Mouse (Mus musculus): ENCODE results near the gene Wwox.

The Wwox gene

GRCm38 (mm10) chr8:114541132-114541531, 101.7 kb downstream of the Wwox start:
- peak; percentile 95 for DNase-seq

GRCm38 (mm10) chr8:114548360-114548759, 108.9 kb downstream of the Wwox start:
- no peak for DNase-seq

GRCm38 (mm10) chr8:114548837-114549236, 109.4 kb downstream of the Wwox start:
- no peak for DNase-seq

DNA sequence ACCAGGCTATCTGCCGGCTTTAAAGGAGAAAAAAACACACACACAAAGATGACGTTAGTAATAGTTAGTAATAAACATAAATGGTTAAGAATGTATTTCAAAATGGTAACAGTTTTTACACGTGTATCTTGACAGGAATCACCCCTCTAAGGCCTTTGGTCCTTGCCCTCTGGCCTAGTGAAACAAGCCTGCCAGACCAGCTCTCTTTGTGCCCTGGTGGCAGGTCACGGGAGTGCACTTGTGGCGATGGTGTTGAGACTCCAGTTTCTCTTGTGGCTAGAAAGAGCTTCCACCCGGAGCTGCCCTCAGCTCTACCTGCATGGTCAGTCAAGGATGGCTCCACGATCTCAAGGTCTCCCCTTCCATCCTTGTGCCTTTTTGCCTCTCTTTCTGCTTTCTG, 110.6 kb downstream of the Wwox start:
- DNase-seq: no peak

GRCm38 (mm10) chr8:114552606-114553005, 113.2 kb downstream of the Wwox start:
- no peak for DNase-seq

DNA sequence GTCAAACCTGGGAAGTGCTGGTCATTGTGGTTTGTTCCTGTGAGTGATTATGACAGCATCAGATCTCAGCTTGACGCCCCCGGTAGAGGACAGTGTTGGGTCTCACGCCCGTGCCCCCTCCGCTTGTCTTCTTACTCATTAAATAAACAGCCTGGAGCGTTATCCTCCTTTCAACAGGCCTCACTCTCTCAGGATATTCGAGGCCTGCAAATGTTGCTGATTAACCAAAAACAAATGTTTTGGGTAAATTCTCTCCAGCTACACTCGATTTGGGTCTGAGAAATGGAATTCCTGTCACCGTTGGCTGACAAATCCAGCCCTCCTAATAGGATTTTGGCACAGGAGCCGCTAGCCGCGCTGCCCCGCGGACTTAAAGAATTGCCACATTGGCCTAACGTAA, 115.5 kb downstream of the Wwox start:
- no peak for DNase-seq

GRCm38 (mm10) chr8:114555491-114556202, 116.2 kb downstream of the Wwox start:
- DNase-seq: no peak

DNA sequence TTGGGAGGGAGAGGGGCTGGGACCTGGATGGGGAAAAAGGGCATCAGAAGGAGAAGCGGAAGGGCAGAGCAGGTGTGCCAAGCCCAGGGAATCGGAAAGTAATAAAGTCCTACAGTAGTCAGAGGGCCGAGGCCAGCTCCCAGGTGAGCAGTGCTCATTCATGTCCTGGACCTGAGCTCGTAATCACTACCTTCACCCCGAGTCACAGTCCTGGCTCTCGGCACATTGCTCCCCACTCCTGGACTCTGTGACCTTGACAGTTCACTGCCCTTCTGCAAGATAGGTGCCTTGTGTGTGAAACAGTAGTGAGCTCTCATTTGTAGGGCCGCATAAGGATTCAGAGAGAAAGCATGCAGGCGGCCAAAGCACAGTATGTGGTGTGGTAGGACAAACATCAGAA, 121.7 kb downstream of the Wwox start:
- no peak for DNase-seq

DNA sequence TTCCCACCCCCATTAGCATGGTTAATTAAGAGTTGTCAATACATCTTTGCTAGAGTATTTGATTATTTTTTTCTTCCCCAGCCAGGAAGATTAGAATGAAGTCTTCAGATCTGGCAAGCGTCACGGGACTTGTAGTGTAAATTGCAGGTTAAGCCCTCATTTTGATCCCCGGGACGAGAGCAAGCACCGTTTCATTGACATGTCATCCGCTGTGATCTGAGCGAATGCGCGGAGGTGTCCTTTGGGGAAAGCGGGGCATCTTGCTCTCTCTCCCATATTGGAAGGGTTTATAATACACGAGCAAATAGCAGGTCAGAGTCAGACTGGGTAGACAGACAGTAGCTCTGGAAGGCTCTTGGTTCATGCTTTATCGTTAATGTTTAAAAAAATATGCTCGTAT, 123.0 kb downstream of the Wwox start:
- DNase-seq: no peak

DNA sequence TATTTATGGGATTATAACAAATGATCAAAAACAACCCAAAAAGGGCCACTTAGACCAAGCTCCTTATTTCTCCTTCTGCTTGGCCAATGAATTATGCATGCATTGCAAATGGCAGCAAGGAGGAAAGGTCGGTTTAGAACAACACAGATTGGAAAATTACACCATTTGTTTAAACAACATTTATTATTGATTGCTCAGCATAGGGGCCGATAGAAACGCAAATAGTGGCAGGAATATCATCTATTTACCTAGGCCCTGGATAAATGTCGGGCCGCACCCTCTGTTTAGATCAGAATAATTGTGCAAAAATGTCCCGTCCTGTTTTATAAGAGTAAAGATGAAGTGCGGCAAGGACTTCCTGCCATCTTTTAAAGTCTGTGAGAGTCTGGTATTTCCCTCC, 123.9 kb downstream of the Wwox start:
- DNase-seq: no peak

GRCm38 (mm10) chr8:114564036-114564435, 124.6 kb downstream of the Wwox start:
- no peak for DNase-seq

DNA sequence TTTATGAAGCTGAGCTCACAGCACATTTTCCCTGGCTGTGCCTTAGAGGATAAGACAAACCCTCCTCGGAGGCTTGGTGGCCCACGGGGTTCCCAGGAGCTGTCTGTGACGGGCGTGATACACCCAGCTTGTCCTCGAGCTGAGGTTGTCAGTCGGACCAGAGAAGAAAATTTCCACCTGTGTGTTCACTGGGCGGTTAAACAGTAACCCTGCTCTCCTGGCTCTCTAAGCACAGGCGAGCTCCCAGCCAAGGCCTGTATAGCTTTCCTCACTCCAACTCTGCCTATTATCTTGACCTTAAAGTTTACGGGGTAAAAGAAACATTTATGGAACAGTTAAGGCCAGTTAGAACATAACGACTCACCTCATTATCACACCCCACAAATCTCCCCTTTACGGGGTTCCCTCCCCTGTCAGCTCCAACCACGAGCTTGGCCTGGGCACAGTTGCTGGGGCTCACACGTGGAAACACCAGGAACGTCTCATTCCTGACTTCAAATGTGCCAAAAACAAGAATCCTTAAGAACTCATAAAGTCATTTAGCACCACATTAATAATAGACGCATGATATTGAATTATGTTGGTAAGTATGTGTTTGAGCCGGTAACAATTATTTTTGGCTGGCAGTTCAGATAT, 129.2 kb downstream of the Wwox start:
- DNase-seq: no peak

DNA sequence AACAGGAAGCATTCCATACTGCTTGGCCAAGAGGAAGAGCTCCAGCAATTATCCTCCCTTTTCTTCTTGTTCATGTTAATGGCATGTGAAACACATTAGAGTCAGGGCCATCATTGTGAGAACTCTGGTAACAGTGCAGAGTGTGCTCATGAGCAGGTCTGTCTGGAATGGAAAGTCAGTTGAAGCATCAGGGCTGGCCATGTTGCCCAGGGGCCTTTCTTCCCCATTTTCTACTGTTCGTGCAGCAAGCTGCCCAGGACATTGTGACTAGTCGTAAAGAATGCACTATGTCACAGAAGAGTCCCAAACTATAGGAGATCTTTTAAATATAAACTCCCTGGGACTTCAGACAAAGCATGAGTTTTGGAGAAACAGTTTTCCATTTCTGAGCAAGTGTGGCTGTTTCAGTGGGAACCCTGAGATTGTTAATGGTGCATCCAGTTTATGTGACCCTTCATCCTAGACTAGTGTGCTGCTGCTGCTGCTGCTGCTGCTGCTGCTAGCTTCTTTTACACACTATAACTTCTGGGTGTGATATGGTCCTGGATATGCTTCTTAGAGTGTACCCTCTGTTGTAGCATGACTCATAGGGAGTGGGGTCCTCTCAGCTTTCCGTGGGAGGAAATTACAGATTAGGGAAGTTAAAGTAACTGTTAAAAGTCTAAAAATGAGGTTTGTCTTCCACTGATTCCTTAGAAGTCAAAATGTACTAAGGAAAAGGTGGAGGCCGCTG, 133.7 kb downstream of the Wwox start:
- DNase-seq: no peak

- no peak for DNase-seq
These were observed 134.3 kb downstream of the Wwox start for GRCm38 (mm10) chr8:114573747-114574093.

DNA sequence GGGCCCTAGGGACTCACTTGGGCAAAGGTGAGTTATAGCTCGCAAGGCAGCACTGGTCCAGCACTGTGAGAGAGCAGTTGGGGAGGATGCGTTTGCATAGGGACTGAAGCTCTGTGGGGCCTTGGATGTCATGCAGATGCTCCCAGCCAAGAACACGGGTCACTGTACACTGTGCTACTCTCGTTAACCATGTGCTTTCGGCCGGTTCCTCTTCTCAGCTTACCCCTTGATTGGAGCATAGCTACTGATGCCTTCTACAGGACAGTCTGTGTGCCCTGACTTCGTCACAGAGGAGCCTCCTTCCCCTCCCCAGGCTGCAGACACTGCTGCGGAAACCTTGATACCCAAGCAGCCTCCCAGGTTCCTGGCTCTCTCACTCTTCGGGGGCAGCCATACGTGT, 139.8 kb downstream of the Wwox start:
- no peak for DNase-seq

DNA sequence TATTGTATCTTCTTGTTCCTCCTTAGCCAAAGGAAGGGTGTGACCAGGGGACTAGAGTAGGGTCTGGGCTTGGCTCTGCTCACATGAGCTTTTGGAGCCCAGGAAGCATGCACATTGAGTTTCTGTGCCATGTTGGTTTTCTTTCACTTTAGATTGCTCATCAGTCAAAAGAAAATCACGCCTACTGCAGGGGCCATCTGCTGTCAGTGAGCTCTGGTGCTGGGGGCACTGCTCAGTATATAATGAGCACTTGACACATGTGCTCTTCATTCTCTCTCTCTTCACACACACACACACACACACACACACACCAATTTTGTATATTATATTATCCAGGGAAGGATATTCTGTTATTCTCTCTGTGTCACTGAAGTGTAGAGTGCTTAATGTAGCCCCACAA, 141.2 kb downstream of the Wwox start:
- DNase-seq: no peak

GRCm38 (mm10) chr8:114590336-114590867, 150.9 kb downstream of the Wwox start:
- peak; percentile 67 for DNase-seq

DNA sequence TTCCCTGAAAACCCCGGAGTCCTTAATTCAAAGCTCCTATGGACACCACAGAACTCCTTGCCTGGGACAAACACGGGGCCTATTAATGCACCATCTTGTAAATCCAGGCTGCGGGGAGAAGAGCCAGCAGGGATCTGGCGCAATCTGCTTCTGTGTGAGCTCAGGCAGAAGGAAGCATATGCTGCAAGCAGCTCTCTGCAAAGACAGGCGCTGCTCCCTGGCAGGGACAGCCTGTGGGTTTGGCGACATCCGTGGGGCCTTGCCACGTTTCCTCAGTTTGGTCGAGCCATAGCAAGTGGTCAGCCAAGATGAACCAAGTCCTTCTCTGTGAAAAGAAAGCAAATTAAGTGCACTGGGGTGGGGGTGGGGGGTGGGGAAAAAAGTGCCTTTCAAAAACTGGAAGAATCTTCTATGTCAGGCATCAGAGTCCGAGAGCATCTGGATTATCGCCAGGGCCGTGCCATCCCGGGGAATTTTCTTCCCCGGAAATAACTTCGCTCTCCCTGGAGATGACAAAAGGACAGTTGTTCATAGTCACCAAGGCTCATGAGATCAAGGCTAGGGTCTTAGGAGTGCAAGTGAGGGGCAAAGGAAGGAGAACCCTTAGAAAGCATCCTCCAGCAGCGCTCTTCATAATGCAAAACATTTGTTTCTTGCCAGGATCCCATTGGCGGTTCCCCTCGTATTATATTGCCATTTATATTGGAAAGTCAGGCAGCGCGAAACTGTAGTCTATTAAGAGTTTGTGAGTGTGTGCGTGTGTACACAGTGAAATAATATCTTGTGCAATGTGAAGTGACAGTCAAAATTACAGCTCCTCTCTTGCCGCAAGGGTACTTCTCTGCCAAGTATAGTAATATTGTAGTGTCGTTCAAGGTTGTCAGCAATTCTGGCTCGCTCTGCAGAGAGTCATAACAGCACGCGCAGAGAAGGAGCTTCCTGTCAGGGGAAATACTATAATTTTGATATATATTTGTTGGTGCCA, 152.1 kb downstream of the Wwox start:
- peak; percentile 99 for DNase-seq

- peak; percentile 91 for DNase-seq
These were observed 154.1 kb downstream of the Wwox start for GRCm38 (mm10) chr8:114593424-114594157.

- DNase-seq: no peak
These were observed 155.4 kb downstream of the Wwox start for GRCm38 (mm10) chr8:114594811-114595210.

DNA sequence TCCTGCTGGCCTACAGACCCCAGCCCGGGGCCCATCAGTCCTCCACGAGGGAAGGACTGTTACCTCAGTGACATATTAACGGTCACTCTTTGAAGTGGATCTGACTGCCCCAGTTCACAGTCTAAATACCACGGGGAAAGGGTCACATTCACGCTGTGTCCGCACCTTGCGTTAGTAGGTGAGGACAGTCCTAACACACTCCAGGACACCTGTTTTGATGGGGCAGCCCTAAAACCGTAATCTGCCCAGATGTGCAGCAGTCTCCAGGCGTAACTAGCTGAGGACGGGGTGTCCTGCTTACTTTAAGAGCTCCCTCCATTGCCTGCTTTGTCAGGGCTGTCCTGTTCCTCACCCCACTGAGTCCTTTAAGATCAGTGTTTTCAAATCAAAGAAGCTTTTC, 160.1 kb downstream of the Wwox start:
- DNase-seq: peak; percentile 66

GRCm38 (mm10) chr8:114600196-114600595, 160.7 kb downstream of the Wwox start:
- peak; percentile 99 for DNase-seq

Measured in cerebellum, adult 9-10 months (tissue).